Mouse (Mus musculus) megakaryocyte progenitor cell, adult 5-6 weeks (primary cell): ENCODE data around the gene Cyp2c23. TPM values are rescaled to one million over a fixed set of nuclear protein-coding genes. Genes with fewer than 3 reads are reported as not detected.

Experiments
- ATAC-seq: replicated peaks from 2 replicates; pipeline ENCODE4 v1.8.0; 2016; ENCODE audit warnings: mild to moderate bottlenecking, moderate TSS enrichment, inconsistent platforms; ENCODE audit not compliant: poor library complexity
- total RNA-seq, 2 experiments: library from RNA; stranded (forward) in 1 of 2; stranded (reverse) in 1 of 2; fragments of 157-497, 149-512 nt in 1 of 2; fragments of 200-1000 nt in 1 of 2; gene quantifications; 2 replicates each; pipeline versions ENCODE4 v1.2.3 to v1.2.4; 2015 to 2017

The Cyp2c23 gene
- 0.12 and 0.17 TPM in 2 replicates for total RNA-seq (2015)
- total RNA-seq (2017) = not detected in 2 replicates

- ATAC-seq = no peak
These were observed at the start of gene Cyp2c23 for GRCm38 (mm10) chr19:44028972-44029371. Cyp2c23 (minus strand) TSS chr19:44029208.

DNA sequence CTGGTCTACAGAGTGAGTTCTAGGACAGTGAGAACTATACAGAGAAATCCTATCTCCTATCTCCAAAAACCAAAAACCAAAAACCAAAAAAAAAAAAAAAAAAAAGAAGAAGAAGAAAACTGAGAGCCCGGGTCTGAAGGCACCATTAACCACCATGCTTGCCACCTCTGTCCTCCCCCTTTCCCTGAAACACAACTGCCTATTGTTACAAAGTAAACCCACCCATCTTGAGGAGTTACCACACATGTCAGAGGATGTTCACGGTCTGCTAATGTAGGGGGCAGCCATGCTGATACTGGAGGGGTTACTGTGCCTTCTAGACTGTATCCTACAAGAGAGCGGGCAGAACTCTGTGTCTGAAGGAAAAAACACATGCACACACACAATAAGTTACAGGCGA is 48.0 kb upstream of the Cyp2c23 start:
- ATAC-seq = no peak

DNA sequence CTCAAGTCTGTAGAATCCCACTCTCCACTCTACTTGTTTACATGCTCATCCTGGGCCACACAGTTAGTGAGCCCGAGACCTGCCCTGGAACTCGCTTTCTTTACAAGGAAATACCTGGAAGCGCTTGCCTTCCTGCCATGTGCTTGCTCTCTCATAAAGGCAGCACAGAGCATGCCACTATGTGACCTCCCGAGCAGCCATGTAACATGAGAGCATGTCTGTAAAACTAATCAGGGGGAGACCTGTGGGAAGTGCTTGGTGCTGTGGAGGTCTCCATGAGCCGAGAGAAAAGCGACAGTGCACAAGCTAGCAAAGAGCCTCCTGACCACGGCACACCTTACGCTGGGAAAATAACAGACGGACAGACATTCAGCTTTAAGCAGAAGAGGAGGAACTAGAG is 47.4 kb upstream of the Cyp2c23 start:
- ATAC-seq = no peak

DNA sequence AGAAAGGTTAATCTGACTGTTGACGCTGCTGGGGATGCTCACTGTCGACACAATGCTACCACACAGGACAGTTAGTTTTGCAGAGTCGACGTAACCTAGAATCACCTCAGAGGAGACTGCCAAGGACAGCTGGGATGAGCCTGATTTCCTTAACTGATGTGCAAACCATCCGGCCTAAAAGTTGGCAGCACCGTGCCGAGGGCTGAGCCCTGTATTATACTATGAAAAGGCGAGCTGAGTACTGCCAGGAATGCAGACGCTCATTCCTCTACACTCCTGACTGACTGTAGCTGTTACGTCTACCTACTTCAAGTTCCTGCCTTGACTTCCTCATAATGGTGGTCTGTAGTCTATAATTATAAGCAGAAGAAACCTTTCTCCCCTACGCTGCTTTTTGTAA is 46.0 kb upstream of the Cyp2c23 start:
- ATAC-seq = no peak

DNA sequence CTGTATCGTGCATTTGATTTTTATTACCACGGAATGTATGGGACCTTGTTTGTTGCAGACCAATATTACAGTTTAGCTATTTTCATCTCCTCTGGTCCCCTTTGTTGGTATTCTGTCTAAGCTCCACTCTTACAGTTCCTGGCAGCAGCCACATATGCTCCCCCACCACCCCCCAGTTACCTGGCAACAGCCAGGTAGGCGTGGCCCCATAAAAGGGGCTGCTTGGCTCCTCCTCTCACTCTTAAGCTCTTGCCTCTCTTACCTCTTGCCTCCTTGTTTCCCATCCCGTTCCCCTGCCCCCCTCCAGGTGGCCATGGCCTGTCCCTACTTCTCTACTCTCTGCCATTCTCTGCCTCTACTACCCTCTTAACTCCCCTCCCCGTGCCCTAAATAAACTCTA is 42.2 kb upstream of the Cyp2c23 start:
- no peak for ATAC-seq

- ATAC-seq = no peak
These were observed 40.9 kb upstream of the Cyp2c23 start for GRCm38 (mm10) chr19:44069914-44070232.

DNA sequence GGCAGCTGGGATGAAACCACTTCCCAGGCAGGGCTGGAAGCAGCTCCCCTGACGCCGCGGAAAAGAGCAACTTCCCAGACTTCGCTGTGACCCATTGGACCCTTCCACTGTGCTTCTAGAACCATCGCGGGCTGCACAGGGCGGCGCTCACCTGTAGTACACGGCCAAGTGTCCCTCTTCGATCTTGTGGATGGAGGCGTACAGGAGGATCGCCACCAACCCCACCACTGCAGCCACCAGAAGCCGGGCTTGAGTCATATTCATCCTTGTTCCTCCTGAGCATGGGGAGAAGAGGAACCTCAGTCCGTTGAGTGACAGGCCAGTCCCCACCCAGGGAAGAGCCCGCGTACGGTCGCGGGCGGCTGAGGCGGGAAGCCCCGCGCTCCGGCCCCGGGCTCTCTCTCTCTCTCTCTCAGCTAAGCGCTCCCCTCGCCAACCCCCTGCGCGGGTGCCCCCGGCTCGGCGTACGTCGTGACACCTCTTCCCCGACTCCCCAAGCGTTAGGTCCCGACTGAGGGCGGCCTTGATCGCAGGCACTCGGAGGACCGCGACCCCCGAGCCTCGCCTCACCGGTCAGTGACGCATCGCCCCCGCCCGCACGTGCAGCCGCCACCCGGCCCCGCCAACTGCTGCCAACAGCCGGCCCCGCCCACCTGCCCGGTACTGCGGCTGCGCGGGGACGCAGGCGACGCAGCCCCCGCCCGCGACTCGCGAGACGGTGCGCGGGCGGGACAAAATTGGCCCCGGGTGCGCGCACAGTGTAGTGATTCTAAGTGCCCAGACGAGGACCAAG is 40.3 kb upstream of the Cyp2c23 start, which contains the start of gene Erlin1:
Gene Erlin1, minus strand, starts transcription at position 665 of the 793 bp plus-strand sequence.
- ATAC-seq = peak; percentile 80

DNA sequence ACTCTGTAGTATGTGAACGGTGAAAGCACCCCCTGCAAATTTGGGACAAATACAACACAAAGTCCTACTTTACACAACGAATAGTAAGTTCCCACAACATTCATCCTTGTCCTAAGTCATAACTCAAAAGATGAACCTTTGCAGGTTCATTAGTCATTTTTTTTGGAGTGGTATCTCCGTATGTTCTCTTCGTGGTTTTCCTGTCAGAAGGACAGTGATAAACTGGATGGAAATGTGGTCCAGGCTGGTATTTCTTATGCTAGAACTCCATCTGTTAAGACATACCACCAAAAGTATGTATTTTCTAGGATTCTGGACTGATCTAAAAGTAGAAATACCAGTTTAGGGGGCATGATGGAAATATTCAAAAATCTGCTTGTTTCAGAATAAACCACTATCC is 39.2 kb upstream of the Cyp2c23 start:
- ATAC-seq = no peak

DNA sequence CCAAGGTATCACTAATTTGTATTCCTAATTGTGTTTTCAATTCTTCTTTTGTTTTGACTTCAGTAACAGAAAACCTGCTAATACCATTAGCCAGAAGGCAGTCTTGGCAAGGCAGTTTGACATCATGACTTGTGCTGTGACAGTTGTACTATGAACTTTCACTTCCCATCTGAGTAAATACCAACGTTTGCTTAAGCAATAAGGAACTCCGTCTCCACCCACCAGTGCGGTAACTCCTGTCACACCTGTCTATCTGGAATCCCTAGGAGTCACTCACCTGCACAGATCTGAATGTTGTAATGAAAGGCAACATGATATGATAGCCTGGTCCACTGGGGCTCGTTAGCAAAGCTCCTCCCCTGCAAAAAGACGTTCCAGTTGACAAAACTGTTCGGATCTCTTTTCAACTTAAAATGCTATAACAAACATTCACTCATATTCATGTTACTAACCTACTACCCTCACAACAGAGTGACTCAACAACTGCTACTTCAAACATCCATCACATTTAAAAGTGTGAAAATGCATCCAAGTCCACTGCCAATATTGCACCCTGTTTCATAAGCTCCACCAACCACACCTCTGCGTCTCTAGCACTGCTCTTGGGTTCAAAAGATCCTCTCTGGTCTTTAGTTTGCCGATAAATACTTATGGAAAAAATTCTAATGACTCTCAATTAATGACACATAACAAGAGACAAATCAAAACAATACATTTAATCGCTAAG is 38.5 kb upstream of the Cyp2c23 start:
- ATAC-seq = peak; percentile 48

- no peak for ATAC-seq
These were observed 35.7 kb upstream of the Cyp2c23 start for GRCm38 (mm10) chr19:44064734-44065133.

GRCm38 (mm10) chr19:44063773-44064172 is 34.8 kb upstream of the Cyp2c23 start:
- no peak for ATAC-seq

DNA sequence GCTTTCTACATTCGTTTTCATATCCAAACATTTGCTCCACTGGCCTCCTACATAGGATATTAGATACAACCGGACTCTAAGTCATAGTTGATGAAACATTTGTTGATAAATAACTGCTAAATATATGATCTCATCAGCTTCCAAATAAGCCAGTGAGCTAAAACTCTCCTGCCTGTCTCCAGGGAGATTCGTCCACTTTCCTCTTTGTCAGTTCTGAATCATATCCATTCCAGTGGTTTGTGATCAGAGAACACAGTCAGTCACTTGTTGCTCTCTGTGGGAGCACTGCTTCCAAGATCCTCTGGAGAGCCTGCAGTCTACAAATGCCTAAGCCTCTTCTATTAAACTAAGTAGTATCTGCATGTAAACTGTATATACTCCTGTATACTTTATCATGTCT is 31.2 kb upstream of the Cyp2c23 start:
- no peak for ATAC-seq

GRCm38 (mm10) chr19:44055173-44055826 is 26.3 kb upstream of the Cyp2c23 start:
- no peak for ATAC-seq

DNA sequence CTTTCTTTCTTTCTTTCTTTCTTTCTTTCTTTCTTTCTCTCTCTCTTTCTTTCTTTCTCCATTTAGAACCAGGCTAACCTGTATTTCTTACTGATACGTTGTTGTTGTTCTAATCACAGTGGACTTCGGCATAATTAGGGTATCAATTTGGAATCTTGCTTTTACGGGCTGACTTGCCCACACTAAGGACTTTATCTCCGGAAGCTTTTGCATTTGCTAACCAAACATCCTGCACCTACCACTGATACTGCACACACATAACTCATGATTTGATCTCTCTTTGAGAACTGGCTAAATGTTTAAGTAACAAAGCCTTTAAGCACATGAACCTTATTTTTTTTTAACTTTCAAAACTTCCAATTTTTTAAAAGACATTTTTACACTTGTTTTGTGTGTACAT is 21.4 kb upstream of the Cyp2c23 start:
- ATAC-seq = no peak

GRCm38 (mm10) chr19:44049282-44049681 is 20.3 kb upstream of the Cyp2c23 start:
- no peak for ATAC-seq

- no peak for ATAC-seq
These were observed 16.8 kb upstream of the Cyp2c23 start for GRCm38 (mm10) chr19:44045847-44046246.

GRCm38 (mm10) chr19:44042121-44042520 is 13.1 kb upstream of the Cyp2c23 start:
- ATAC-seq = no peak

DNA sequence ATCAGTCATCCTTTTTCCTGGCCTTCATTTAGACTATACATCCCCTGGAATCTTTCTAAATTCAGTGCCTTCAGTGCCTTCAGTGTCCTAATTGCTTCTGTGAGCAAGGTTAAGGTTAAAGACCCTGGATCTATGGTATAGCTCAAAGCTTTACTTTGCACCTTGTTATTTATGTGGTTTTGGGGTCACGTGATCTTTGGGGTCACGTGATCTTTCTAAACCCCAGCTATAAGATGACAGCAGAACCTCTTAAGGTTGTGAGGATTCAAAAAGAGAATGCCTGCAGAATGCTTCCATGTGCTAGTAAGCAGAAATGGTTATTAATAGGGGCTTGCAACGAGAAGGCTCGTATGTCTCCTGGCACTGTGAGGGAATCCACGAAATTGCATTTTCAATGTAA is 4.4 kb upstream of the Cyp2c23 start:
- no peak for ATAC-seq

- no peak for ATAC-seq
These were observed 3.2 kb upstream of the Cyp2c23 start for GRCm38 (mm10) chr19:44032046-44032744.

GRCm38 (mm10) chr19:44030024-44030423 is 1.0 kb upstream of the Cyp2c23 start:
- no peak for ATAC-seq

- no peak for ATAC-seq
These were observed 2.0 kb downstream of the Cyp2c23 start for GRCm38 (mm10) chr19:44026956-44027530.
